Mouse (Mus musculus) bone marrow macrophage, adult 2 months (primary cell): Measurements from ENCODE around the gene Taok1.

Experiments used
- CTCF ChIP-seq: IDR thresholded peaks from 2 replicates; pipeline ENCODE4 v1.5.1; 2012; ENCODE audit warnings: low read depth, mild to moderate bottlenecking, low read length, moderate library complexity
- POLR2A ChIP-seq: IDR thresholded peaks from 2 replicates; pipeline ENCODE4 v1.6.1; 2012; ENCODE audit warnings: mild to moderate bottlenecking, low read depth, low read length, borderline replicate concordance

- TF ChIP-seq CTCF (no peak), POLR2A (no peak)
Measured at GRCm38 (mm10) chr11:77606469-77606834, 1.2 kb downstream of the Taok1 start.
